Mouse (Mus musculus): ENCODE measurements at regions not wholly inside any gene's neighbourhood (a gene's known extent, or its start where the extent isn't known, plus 50 kb on each side); places are given as distances from the start of the nearest gene placed in this dataset.

GRCm38 (mm10) chr10:20776640-20777413, 51.9 kb upstream of the Pde7b start:
- DNase-seq, result peak; percentile 27 to 36

- no peak for DNase-seq
Measured at GRCm38 (mm10) chr10:20775731-20776429, 51.0 kb upstream of the Pde7b start.

All from kidney, postnatal 25 days (tissue).